In the genomic region with DNA sequence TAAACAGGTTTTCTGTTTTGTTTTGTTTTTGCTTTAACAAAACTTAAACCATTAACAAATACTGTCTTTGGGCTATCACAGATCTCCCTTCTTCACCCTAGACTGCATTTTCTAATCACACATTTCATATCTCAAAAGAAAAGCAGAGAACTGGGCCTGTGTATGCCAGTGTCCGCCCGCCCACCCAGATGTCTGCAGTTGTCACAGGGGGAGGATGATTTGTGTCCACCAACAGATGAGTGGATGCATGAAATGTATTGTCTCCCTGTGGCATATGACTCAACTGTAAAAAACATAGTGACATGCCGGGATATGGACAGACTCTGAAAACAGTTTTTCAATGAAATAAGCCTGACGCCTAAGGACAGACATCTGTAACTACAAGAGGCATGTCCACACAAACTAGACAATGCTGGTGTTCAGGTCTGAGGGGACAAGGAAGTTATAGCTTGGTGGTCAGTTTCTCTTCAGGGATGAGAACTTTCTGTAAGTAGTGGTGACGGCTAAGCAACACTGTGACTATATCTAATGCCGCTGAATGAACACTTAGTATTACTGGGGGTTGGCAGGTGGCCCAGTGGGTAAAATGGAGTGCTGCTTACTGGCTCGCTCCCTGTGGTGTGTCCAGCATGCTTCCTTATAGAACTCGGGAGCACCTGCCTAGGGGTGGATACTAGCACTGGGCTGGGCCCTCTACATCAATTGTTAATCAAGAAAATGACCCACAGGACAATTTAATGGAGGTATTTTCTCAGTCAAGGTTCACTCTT, we compare ENCODE assay signal across 14 mouse cellular contexts.
"Had no signal": no experiment of that assay in that cellular context is flagged by ENCODE, and none has a peak within 500 bp of the region (broad histone marks: within the 10 kb centered on the region; RNA-seq: fewer than 3 reads in every experiment).

No protein-coding gene starts in this region.

- H3K27me3 ChIP-seq: midbrain, embryonic 15.5 days had no signal

- H3K9ac ChIP-seq: limb, embryonic 12.5 days; liver, embryonic 14.5 days; midbrain, embryonic 15.5 days had no signal

- H3K27ac ChIP-seq: limb, embryonic 12.5 days; liver, embryonic 14.5 days; midbrain, embryonic 15.5 days had no signal

- H3K4me2 ChIP-seq: limb, embryonic 12.5 days; midbrain, embryonic 11.5 days; midbrain, embryonic 15.5 days had no signal

- H3K36me3 ChIP-seq: limb, embryonic 12.5 days; midbrain, embryonic 15.5 days had no signal

- DNase-seq: kidney, adult 18-20 months; kidney, postnatal 10 days; kidney, postnatal 4 days; liver; lung, adult 18-20 months; lung, postnatal 36 days; right cerebral cortex, adult 18-20 months; thymus, adult 18-20 months; thymus, postnatal 14 days had no signal

- ATAC-seq: midbrain, embryonic 15.5 days had no signal

- H3K4me3 ChIP-seq: limb, embryonic 12.5 days; megakaryocyte, embryonic 14.5 days; midbrain, embryonic 15.5 days had no signal

- H3K9me3 ChIP-seq: midbrain, embryonic 15.5 days had no signal
